Mouse (Mus musculus): Measurements from ENCODE around the gene Rgma. TPM values are rescaled to one million over a fixed set of nuclear protein-coding genes. Genes with fewer than 3 reads are reported as not detected.

Rgma gene
- total and polyA plus RNA-seq, 3 experiments = 0.04 to 0.07 TPM; not detected in 1

GRCm38 (mm10) chr7:73348585-73349124 is 26.7 kb upstream of the Rgma start:
- no peak for TF ChIP-seq CHD1 (IDR thresholded peaks at IDR 0.05; ENCODE audit: low read depth, low read length)
- Histone ChIP-seq H3K4me1 (ENCODE audit: control insufficient read depth in 1 of 2, insufficient read depth in 2 of 2) (peaks cover 6 to 9% of the 10 kb centered on the region in 2 experiments), H3K9me3 (replicated peaks; ENCODE audit: low read length) (no peaks in the 10 kb centered on the region), H3K27me3 (replicated peaks) (peaks cover 3% of the 10 kb centered on the region), H3K4me2 (ENCODE audit: insufficient read depth, low read depth, poor library complexity, severe bottlenecking) (no peak overlapping the region), H3K36me3 (replicated peaks in 1 of 2; ENCODE audit: control insufficient read depth in 1 of 2, insufficient read depth in 1 of 2, low read length in 1 of 2) (no peaks in the 10 kb centered on the region), H3K27ac (ENCODE audit: insufficient read depth, low read depth) (no peak overlapping the region), H3K9ac (ENCODE audit: insufficient read depth, low read depth) (no peak overlapping the region), H3K4me3 (replicated peaks in 1 of 3; ENCODE audit: low read depth in 2 of 3, low read length in 2 of 3, poor library complexity in 1 of 3) (no peak overlapping the region), H3K79me2 (replicated peaks; ENCODE audit: control insufficient read depth, extremely low read depth, insufficient read depth, poor library complexity, severe bottlenecking) (no peaks in the 10 kb centered on the region)
- DNase-seq (ENCODE audit: extremely low read depth) = no peak
- dilution Hi-C loops (cut with MboI; ENCODE audit: extremely low pct_ligation_motif_present, extremely low pct_unique_long_range_greater_than_20kb, low sequenced_read_pairs) = no loop called here
- in situ Hi-C loops (cut with MboI; ENCODE audit: low pct_ligation_motif_present, low pct_unique_long_range_greater_than_20kb, low sequenced_read_pairs) = no loop called here

- in situ Hi-C loops (cut with MboI; ENCODE audit: low pct_ligation_motif_present, low pct_unique_long_range_greater_than_20kb, low sequenced_read_pairs) (no loop called here), dilution Hi-C loops (cut with MboI; ENCODE audit: extremely low pct_ligation_motif_present, extremely low pct_unique_long_range_greater_than_20kb, low sequenced_read_pairs) (no loop called here)
- no peak overlapping the region for H3K9ac ChIP-seq (ENCODE audit: insufficient read depth, low read depth)
- peaks cover 6 to 9% of the 10 kb centered on the region in 2 experiments for H3K4me1 ChIP-seq (ENCODE audit: control insufficient read depth in 1 of 2, insufficient read depth in 2 of 2)
- no peak overlapping the region for H3K4me3 ChIP-seq (replicated peaks in 1 of 3; ENCODE audit: low read depth in 2 of 3, low read length in 2 of 3, poor library complexity in 1 of 3)
- DNase-seq (ENCODE audit: extremely low read depth) = no peak
- H3K79me2 ChIP-seq (replicated peaks; ENCODE audit: control insufficient read depth, extremely low read depth, insufficient read depth, poor library complexity, severe bottlenecking) = no peaks in the 10 kb centered on the region
- H3K4me2 ChIP-seq (ENCODE audit: insufficient read depth, low read depth, poor library complexity, severe bottlenecking) = no peak overlapping the region
- TF ChIP-seq NELFE (IDR thresholded peaks at IDR 0.05; ENCODE audit: low read depth, low read length) (no peak), KAT2A (IDR thresholded peaks at IDR 0.05; ENCODE audit: insufficient replicate concordance, low read length) (no peak)
- H3K27ac ChIP-seq (ENCODE audit: insufficient read depth, low read depth) = no peak overlapping the region
- H3K36me3 ChIP-seq (replicated peaks in 1 of 2; ENCODE audit: control insufficient read depth in 1 of 2, insufficient read depth in 1 of 2, low read length in 1 of 2) = no peaks in the 10 kb centered on the region
- H3K27me3 ChIP-seq (replicated peaks) = peaks cover 2% of the 10 kb centered on the region
- H3K9me3 ChIP-seq (replicated peaks; ENCODE audit: low read length) = no peaks in the 10 kb centered on the region
Observed at GRCm38 (mm10) chr7:73349158-73349557, 26.2 kb upstream of the Rgma start.

GRCm38 (mm10) chr7:73355229-73355628 is 20.1 kb upstream of the Rgma start:
- no peak overlapping the region for H3K27ac ChIP-seq (ENCODE audit: insufficient read depth, low read depth)
- H3K79me2 ChIP-seq (replicated peaks; ENCODE audit: control insufficient read depth, extremely low read depth, insufficient read depth, poor library complexity, severe bottlenecking) = no peaks in the 10 kb centered on the region
- H3K4me2 ChIP-seq (ENCODE audit: insufficient read depth, low read depth, poor library complexity, severe bottlenecking) = no peak overlapping the region
- no peaks in the 10 kb centered on the region for H3K9me3 ChIP-seq (replicated peaks; ENCODE audit: low read length)
- H3K4me3 ChIP-seq (replicated peaks in 1 of 3; ENCODE audit: low read depth in 2 of 3, low read length in 2 of 3, poor library complexity in 1 of 3) = no peak overlapping the region
- H3K4me1 ChIP-seq (ENCODE audit: control insufficient read depth in 1 of 2, insufficient read depth in 2 of 2) = peaks cover 3 to 4% of the 10 kb centered on the region in 2 experiments; a peak in 1 of 4 replicates
- no peak for DNase-seq (ENCODE audit: extremely low read depth)
- no peak overlapping the region for H3K9ac ChIP-seq (ENCODE audit: insufficient read depth, low read depth)
- in situ Hi-C loops (cut with MboI; ENCODE audit: low pct_ligation_motif_present, low pct_unique_long_range_greater_than_20kb, low sequenced_read_pairs) = no loop called here
- peaks cover 13% of the 10 kb centered on the region for H3K27me3 ChIP-seq (replicated peaks)
- dilution Hi-C loops (cut with MboI; ENCODE audit: extremely low pct_ligation_motif_present, extremely low pct_unique_long_range_greater_than_20kb, low sequenced_read_pairs) = no loop called here
- H3K36me3 ChIP-seq (replicated peaks in 1 of 2; ENCODE audit: control insufficient read depth in 1 of 2, insufficient read depth in 1 of 2, low read length in 1 of 2) = no peaks in the 10 kb centered on the region
- TF ChIP-seq JUND (conservative IDR thresholded peaks at IDR 0.05; ENCODE audit: low read depth, low read length) (no peak), JUN (IDR thresholded peaks at IDR 0.05; ENCODE audit: insufficient read depth, low read depth, low read length) (no peak), CTCF (conservative IDR thresholded peaks at IDR 0.05 in 1 of 2, IDR thresholded peaks at IDR 0.05 in 1 of 2; ENCODE audit: low read depth in 2 of 2, low read length in 2 of 2) (no peak), NRF1 (IDR thresholded peaks at IDR 0.05; ENCODE audit: low read depth, low read length) (no peak), PAX5 (IDR thresholded peaks at IDR 0.05; ENCODE audit: low read length) (no peak), MXI1 (IDR thresholded peaks at IDR 0.05; ENCODE audit: low read depth, low read length) (no peak), ZC3H11A (IDR thresholded peaks at IDR 0.05; ENCODE audit: low read depth, low read length) (no peak), USF2 (conservative IDR thresholded peaks at IDR 0.05; ENCODE audit: low read depth, low read length) (no peak), CHD1 (IDR thresholded peaks at IDR 0.05; ENCODE audit: low read depth, low read length) (no peak), CHD2 (IDR thresholded peaks at IDR 0.05; ENCODE audit: low read length) (no peak)
